Mouse (Mus musculus) T-helper 17 cell (primary cell): ENCODE results near the gene Mrpl54.

Experiments
- in situ Hi-C, 2 experiments: fragments of 300-600 bp; cut with MboI, MseI; formaldehyde crosslinking; loops; 1 replicate in 1 of 2; 2 replicates in 1 of 2; pipeline ENCODE4 v1.15.1; 2025; ENCODE audit warnings: high pct_unique_total_duplicates in 2 of 2

The Mrpl54 gene

DNA sequence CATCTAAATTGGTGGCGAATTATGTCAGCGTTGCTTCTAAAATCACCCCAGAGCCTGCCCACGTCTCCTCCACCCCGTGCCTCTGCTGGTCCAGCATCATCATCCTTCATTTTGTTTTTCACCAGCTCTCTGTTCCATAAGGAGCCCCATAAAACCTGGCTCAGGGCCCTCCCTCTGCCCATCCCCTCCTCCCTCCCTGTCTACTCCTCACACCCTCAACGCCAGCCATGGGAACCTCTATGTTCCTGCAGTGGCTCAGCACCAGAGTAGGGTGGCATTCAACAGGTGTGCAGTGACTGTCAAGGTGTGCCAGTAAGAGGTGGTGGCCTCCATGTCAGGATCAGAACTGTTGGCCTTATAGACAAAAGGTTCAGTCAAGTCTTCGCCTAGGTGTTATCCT lies 28.5 kb upstream of the Mrpl54 start:
- in situ Hi-C loops: no loop called here

DNA sequence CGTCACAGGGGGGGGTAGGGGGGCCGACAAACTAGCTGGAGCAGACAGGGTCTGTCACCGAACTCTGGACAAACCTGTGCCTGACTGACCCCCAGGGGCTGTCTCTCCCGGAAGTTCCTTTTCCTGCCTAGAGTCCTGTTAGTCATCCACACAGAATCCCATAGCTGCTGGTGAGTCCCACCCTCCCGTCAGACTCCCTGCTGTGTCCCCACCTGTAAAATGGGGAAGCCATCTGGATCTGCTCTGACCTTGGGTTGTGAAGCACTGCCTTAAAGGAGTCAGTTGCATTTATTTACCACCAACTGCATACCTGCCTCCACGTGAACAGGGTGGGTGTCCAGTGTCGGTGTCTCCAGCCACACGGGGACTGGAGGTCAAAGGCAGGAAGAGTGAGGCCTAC lies 27.7 kb upstream of the Mrpl54 start:
- in situ Hi-C loops: loop anchor here in 1 of 2 experiments (5.0 kb wide), 1 partner anchor 253 kb away; the partner anchor contains the start of gene Gna11

DNA sequence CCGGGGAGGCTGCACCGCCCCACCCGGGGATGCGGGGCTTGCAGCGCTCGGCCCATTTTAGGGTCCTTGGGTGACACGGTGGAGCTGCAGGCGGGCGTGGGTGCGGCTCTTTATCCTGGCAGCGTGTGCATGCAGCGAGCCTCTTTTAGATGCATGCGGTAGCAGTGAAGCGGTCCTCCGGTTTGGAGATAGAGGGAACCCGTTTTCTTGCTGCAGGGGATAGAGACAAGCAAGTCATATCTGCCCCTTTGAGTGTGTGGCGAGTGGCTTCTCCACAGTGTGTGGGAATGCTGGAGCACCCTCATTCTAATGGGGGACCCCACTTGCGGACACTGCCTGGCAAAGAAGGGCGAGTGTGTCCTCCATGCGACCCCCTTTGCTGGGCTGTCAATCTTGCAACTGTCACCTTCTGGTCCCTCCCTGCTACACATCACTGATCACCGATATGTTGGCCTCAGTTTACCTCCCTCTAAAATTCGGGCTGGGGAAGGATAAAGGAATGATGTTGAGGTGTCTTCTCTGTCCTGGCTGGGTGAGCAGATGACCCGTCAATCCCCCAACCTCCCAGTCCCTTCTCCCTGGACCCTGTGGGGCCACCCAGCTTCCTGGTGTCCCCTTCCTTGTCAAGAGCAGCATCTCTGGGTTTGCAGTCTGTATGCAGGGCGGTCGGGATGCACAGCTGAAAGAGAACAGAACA lies 26.7 kb upstream of the Mrpl54 start:
- in situ Hi-C loops: loop anchor here in 1 of 2 experiments (5.0 kb wide), 1 partner anchor 254 kb away; the partner anchor contains the start of gene Gna11

DNA sequence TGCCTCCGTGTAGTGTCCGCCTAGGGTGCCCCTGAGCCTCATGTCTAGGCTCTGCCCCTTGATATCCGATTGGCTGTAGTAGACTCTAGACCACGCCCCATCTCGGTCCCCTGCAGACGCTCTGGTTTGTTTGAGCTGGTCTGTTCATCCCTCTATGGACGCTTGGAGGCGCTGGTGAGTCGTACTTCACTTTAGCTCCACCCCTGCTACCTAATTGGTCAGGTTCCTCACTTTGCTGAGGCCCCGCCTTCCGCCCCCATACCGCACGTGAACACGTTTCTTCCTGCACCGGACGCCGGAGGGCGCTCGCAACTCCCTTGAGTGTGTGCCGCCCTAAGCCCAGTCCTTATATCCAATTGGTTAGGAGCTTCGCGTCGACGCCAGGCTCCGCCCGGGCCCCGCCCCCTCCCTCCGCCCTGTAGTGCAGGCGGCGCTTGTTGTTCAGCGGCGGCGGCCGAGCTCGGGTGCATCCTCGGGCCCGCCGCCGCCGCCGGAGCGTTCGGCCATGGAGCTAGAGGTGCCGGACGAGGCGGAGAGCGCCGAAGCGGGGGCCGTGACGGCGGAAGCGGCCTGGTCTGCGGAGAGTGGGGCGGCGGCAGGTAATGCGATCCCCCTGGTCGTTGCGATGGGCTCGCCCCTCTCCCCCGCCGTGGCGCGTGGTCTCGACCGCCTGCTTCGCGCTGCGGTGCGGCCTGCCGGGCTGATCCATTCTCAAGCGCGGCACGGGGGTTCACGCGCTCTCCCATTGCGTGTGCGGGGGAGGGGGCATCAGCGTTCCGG lies 26.0 kb upstream of the Mrpl54 start, which contains the start of gene Pip5k1c:
Gene Pip5k1c (plus strand): TSS at position 410 of the 780 bp plus-strand sequence.
- in situ Hi-C loops: loop anchor here in 1 of 2 experiments (5.0 kb wide), 1 partner anchor 255 kb away; the partner anchor contains the start of gene Gna11

DNA sequence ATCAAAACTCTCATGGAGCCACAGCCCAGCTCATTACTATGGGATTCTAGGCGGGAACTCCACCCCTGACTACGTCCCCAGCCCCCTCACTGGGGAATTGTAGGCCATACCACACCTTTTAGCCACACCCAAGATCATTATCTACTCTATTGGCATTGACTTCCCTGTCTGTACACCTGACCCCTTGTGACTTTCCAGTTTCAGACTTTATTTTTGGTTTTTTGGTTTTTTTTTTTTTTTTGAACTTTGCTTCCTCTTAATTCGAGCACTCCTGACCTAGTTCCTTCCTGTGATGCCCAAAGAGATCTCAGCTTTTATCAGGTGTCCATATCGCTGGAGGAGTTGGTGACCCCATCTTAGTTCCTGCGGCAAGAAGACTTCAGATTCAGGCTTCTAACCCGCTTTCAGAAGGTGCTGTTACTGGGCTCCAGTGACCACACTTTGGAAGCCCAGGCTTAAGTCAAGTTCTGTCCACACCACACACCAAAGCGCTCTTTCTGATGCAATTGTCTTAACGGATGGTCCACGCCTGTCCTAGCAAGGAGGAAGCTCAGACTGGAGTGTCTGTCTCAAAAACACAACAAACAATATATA lies 24.9 kb upstream of the Mrpl54 start, which contains the start of gene Tjp3:
Gene Tjp3 (minus strand): TSS at position 71 of the 594 bp plus-strand sequence.
- in situ Hi-C loops: loop anchor here in 1 of 2 experiments (5.0 kb wide), 1 partner anchor 256 kb away; the partner anchor contains the start of gene Gna11

DNA sequence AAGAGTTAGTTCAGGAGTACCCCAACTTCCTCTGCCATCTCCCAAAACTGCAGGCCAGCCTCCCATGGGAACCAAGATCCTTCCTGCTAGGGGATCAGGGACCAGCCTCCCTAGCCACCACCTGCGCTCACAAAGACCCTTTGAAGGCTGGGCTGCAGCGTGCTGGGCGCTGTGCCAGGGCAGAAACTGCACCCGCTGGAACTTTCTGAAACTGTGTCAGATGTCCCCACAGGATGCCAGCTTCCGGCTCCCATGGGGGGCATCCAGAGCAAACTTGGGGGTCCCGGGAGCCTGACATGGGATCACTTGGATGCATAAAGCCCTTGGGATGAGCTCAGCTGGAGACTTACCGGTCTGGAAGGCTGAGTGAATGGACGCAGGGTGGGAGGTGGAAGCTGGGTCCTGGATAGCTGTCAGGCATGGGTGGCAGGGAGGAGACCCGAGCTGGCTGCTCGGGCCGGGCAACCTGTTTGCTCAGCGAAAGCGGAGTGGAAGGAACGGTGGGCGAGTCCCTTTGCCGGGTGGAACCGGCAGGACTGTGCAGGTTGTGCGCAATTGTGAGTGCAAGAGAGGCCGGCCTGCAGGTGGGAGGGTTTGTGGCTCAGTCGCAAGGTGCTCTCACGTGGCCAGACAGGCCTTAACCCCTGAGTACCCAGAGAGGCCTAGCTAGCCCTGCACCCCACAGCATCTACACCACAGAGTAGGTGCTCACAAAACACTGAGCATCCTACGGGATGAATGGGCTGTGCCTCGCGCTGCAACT lies 24.1 kb upstream of the Mrpl54 start:
- in situ Hi-C loops: loop anchor here in 1 of 2 experiments (5.0 kb wide), 1 partner anchor 256 kb away; the partner anchor contains the start of gene Gna11

DNA sequence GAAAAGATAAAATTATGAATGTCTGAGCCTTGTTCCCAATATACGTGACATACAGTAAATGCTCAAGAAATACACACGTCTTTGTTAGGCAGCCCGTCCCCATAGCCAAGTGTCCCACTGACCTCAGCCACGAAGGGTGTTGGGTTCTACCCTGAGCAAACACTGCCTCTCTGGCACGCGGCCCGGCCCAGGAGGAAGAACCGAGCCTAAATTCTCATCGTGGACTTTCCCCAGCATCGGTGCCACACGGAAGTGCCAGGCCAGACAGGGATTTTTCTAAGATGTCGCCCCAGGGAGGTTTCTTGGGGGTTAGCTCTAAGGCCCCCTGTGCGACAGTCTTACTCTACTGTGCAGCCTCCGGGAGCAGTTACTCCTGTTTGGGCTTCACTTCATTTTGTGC lies 23.1 kb upstream of the Mrpl54 start:
- in situ Hi-C loops: loop anchor here (5.0 to 10.0 kb wide), 3 partner anchors 32 to 257 kb away; partner anchors contain the start of genes Gipc3 (in 2 of the 2), Cactin (in 1 of the 2) and Gna11 (in 1 of the 2)

DNA sequence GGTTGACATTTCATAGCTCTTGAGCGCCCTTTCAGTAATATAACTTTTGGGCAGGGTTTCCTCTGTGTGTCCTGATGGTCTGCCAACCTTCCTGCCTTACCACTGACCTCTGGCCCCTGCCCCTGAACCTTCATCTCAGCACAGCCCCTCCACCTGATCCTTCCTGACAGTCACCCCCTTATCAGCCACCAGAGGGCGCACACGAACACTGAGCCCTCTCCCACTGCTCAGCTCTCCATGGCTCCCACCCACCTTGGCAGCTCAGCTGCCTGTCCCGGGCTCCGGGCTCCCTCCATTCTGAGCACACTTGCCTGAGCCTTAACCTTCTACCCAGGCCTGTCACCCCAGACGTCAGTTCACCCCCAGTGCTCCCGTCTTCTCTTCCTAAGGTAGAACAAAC lies 22.5 kb upstream of the Mrpl54 start:
- in situ Hi-C loops: loop anchor here (5.0 to 10.0 kb wide), 2 partner anchors 33 to 56 kb away; partner anchors contain the start of genes Gipc3 (in 2 of the 2) and Cactin (in 1 of the 2)

DNA sequence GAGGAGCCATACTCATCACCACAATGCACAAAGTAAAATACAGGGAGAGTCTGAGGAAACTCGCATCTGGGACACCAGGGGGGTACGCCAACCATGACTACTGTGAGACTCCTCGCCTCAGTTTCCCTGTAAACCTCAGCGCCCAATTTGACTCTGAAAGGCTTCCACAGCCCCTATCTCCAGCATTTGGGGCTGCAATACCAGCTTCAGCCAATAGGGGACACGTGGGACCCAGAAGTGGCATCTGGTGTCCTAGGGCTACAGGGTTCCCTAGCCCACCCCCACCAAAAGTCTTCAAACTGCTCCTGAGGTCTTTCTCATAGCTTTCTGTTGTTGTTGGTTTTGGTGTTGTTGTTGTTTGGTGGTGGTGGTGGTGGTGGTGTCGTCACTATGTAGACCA lies 21.9 kb upstream of the Mrpl54 start:
- in situ Hi-C loops: loop anchor here (5.0 to 10.0 kb wide), 2 partner anchors 34 to 56 kb away; partner anchors contain the start of genes Gipc3 (in 2 of the 2) and Cactin (in 1 of the 2)

DNA sequence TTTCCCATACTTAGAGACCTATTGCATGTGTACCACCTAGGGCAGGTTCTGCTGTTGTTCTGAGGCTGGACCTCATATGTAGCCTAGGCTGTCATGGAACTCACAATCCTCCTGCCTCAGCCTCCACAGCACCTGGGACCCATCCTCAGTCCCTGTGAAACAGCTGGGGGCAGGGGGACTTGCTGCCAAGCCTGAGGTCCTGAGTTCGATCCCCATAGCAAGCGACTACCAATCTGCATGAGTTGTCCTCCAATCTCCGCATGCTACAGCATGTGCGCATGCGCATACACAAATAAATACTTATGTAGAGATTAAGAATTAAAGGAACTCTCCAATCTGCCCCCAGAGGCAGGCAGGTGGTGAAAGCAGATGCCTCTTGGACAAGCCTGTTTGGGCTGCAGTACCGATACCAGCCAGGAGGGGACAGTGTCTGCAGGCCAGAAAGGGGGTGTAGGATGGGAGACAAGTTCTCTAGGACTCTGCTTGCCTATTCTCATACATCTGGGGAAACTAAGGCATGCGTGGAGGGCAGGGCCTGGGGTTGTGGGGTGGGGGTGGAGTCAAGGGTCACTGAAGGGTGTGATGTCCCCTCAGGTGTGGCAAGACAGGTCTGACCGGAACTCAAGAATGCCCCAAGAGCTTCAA lies 20.9 kb upstream of the Mrpl54 start:
- in situ Hi-C loops: loop anchor here (5.0 to 10.0 kb wide), 2 partner anchors 35 to 57 kb away; partner anchors contain the start of genes Gipc3 (in 2 of the 2) and Cactin (in 1 of the 2)

DNA sequence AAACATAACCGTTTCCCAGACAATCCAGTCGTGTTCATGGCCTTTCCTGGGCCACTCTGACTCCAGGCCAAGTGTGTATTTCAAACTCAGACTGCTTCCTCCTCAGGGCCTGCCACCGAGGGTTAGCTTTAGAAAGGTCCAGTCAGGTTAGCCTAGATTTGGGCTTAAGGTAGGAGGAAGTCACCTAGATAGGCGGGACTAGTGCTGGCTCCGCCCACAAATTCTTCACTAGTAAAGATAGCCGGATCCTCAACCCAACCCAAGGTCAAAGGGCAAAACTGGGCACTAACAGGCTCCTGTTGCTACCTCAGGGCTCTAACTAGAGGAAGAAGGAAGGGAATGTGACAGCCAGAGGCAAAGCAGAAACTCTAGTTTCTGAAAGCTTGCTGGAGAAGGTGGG lies 19.9 kb upstream of the Mrpl54 start:
- in situ Hi-C loops: loop anchor here (5.0 to 10.0 kb wide), 2 partner anchors 36 to 58 kb away; partner anchors contain the start of genes Gipc3 (in 2 of the 2) and Cactin (in 1 of the 2)

DNA sequence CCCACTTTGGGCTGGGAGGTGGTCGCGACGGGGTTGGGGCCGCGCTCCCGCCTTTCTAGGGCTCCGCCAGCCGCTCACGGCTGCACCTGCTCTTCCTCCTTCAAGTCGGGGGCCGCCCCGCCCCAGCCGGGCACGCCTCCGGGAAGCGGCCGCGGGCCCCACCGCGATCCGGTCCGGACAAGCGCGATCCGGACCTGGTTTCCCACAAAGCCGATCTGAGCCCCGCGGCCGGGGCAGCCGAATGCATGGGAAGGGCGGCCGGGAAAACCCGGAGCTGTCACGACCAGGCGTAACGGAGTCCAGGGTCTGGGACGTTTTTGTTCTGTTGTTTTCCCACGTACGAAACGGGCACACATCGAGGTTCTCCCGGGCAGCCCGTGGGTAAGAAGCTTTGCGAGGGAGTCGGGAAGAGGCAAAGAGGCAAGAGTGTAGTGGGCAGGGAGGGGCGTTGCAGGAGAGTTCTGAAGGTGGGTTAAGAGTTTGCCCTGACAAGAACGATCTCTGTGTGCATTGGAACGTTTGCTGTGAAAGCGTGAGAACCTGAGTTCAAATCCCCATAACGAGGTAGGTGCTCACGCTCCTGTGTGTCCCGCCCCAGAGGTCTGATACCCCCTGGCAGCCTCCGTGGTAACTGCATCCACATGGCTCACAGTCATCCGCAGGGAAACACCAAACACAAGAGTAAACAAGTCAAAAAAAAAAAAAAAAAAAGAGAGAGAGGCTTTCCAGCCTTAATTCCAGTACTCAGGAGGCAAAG lies 19.1 kb upstream of the Mrpl54 start:
- in situ Hi-C loops: loop anchor here (5.0 to 10.0 kb wide), 2 partner anchors 36 to 59 kb away; partner anchors contain the start of genes Gipc3 (in 2 of the 2) and Cactin (in 1 of the 2)

DNA sequence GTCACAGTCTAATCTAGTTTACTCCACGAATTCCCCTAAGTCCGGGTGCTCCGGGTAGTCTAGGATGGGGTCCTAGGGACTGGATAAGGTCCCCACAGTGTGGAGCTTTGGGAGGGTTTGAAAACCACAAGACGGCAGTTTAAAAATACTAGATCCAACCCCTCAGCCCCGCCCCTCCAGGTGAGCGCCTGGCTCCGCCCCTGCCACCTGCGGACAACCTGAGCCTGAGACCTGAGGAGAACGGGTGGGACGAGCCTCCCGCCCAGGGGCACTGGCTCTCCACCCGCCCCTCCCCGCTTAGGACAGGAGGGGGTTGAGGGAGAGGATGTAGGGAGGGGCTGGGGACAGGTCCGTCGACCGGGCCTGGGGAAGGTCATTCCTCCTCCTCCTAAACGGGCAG lies 18.0 kb upstream of the Mrpl54 start:
- in situ Hi-C loops: loop anchor here (5.0 to 10.0 kb wide), 2 partner anchors 38 to 60 kb away; partner anchors contain the start of genes Gipc3 (in 2 of the 2) and Cactin (in 1 of the 2)

DNA sequence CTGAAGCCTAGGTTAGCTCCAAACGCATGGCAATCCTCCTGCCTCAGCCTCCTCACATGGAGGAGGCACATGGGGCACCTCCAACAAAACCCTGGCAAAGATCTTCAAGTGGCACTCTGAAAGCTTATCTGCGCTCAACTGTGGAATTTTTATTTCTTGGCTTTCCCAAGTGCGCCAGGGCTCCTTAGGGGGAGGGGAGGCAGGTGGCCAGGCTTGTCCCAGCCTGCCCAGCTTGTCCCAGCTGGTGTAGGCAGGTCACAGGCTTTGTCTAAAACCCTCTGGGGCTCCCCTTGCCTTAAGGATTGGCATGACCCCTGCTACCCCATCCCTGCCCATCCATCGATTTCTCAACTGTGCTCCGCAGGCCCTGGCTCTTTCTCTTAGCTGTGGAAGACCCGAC lies 17.5 kb upstream of the Mrpl54 start:
- in situ Hi-C loops: loop anchor here (10.0 kb wide), 1 partner anchor 61 kb away; the partner anchor contains the start of gene Gipc3 (in 2 of the 2)

DNA sequence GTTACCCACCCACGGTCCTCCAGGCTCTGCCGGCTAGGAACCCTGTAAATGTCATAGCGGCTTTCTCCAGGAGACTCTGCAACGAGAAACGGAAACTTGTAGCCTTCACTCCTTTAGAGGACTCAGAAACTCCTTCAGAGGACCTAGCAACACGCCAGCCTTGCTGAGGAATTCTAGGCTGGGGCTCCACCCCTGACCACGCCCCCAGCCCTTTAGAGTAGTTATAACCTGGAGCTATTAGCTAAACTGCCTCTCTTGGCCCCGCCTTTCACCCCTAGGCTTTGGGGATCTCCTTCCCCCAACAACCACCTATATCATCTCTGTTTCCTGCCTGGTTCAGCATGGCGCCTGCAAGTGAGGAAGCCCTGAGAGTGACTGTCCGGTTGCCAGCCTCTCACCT lies 12.8 kb upstream of the Mrpl54 start:
- in situ Hi-C loops: no loop called here

DNA sequence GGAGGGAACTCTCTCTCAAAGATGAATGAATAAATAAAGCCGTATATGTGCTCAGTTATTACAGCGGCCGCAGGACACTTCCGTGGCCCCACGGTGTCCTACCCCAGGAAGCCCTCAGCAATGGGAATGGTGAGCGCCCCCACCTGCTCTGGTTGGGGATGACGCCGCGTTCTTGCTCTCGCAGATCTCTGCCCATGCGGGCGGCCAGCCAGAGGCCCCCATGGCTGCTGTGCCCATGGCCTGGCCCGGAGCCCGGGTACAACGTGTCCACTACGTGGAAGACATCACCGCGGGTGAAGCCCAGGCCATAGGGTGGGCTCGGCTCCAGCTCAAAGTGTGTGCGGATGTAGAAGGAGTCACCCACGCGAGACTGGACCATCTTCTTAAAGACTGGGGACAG lies 10.9 kb upstream of the Mrpl54 start:
- in situ Hi-C loops: no loop called here

DNA sequence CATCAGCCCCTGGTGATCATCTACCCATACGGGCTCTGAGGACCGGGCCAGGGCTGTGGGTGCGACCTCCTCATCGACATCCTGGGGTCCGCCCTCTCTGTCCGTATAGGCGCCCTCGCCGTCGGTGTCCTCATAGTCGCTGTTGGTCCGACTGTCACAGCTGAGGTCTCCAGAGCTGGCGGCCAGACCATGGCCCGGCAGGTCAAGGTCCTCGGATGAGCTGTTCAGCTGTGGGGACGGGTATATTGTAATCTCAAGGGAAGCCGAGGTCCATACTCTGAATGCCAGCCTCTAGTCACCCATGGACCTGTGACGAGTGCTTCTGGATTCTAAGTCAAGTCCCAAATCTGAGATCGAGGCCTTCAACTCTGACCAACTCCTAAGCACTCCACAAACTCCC lies 7.1 kb upstream of the Mrpl54 start:
- in situ Hi-C loops: no loop called here

DNA sequence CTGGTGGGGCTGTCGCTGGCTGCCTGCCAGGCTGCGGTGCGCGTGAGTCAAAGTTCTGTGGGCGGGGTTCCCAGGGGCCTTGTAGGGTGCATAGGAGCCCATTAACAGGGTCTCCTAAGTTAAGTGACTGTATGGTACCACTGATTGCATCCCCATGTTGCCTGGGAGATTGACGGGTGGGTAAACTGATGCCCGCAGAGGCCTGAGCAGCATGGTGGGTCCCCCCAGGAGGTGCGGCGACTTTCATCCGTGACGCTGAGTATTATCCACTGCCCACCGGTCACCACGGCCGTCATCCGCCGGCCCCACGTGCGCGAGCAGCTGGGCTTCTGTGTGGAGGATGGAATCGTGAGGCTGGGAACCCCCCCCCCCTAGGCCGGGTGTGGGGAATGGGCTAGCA lies 5.6 kb upstream of the Mrpl54 start:
- in situ Hi-C loops: no loop called here
